Comparison of ENCODE assay signal across 11 mouse cellular contexts in the genomic region with DNA sequence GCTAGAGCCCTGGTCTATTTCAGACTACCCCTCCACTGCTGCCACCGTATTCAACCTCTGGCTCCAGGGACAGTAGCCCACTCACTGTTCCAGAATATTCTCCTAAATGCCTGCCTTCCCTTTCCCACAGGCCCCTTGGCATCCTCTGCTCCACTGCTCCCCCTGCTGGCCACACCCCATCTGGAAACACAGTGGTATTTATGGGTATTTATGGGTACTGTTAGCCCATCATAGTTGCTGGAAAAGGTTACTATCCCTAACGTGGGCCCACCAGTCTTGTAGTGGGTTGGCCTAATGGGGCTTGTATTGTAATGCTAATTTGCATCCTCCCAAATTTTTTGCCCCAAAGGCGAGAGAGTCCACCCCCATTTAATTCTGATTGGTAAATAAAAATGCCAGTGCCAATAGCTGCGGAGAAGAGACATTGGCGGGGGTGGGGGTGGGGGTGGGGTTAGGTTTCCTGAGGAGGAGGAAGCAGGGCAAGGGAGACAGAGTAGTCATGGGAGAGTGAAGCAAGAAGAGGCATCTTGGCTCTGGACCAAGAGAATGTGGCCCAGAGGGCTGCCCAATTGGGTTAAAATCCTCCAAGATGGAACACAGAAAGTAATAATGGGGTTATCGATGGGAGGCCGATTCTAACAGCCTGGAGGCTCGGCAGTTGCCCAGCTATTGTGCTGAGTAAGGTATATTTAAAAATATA. TPM values are rescaled to one million over a fixed set of nuclear protein-coding genes. Genes with fewer than 3 reads are reported as not detected.
DNase-seq lines count a peak whose midpoint lies in the region; ATAC-seq and TF ChIP-seq lines count a peak whose summit lies in the region.
"Had no signal": no experiment of that assay in that cellular context is flagged by ENCODE, and none has a peak within 500 bp of the region (broad histone marks: within the 10 kb centered on the region; RNA-seq: fewer than 3 reads in every experiment).

No protein-coding gene starts in this region.

- no peak overlapping the region for H3K9ac ChIP-seq in kidney, embryonic 14.5 days (ENCODE audit: low read depth, low read length)
- H3K9ac ChIP-seq: embryonic facial prominence, embryonic 15.5 days; limb, embryonic 12.5 days; stomach, embryonic 15.5 days had no signal

- H3K36me3 ChIP-seq in kidney, embryonic 14.5 days (ENCODE audit: control insufficient read depth, insufficient read depth, low read length): no peaks in the 10 kb centered on the region
- H3K36me3 ChIP-seq in E14TG2a.4 (ENCODE audit: insufficient read depth, low read length): no peaks in the 10 kb centered on the region
- no peaks in the 10 kb centered on the region for H3K36me3 ChIP-seq in embryonic facial prominence, embryonic 10.5 days (replicated peaks)
- H3K36me3 ChIP-seq: embryonic facial prominence, embryonic 15.5 days; limb, embryonic 12.5 days; stomach, embryonic 15.5 days had no signal

- no peaks in the 10 kb centered on the region for H3K9me3 ChIP-seq in kidney, embryonic 14.5 days (ENCODE audit: control insufficient read depth, low read length)
- H3K9me3 ChIP-seq in E14TG2a.4 (ENCODE audit: low read length): no peaks in the 10 kb centered on the region
- H3K9me3 ChIP-seq in embryonic facial prominence, embryonic 10.5 days: no peaks in the 10 kb centered on the region
- H3K9me3 ChIP-seq: embryonic facial prominence, embryonic 15.5 days; limb, embryonic 12.5 days; stomach, embryonic 15.5 days had no signal

- no peak overlapping the region for H3K4me2 ChIP-seq in kidney, embryonic 14.5 days (replicated peaks; ENCODE audit: low read depth, low read length)
- H3K4me2 ChIP-seq: embryonic facial prominence, embryonic 15.5 days; limb, embryonic 12.5 days; stomach, embryonic 15.5 days had no signal

- DNase-seq in kidney, adult 11 months: peak; percentile 27
- DNase-seq in adrenal gland, postnatal 25 days: peak; percentile 80
- DNase-seq in embryonic facial prominence, embryonic 10.5 days (ENCODE audit: low spot score): peak; percentile 59
- DNase-seq in kidney, postnatal 4 days: peak; percentile 79 to 81
- peak; percentile 54 for DNase-seq in naive thymus-derived CD4-positive, alpha-beta T cell, adult 2 months (ENCODE audit: low read depth)
- DNase-seq in urinary bladder, postnatal 14 days (ENCODE audit: low spot score): peak; percentile 68

- 70% methylated on average over 8 of the region's 8 CpGs for WGBS in kidney, embryonic 14.5 days
- 64% methylated on average over 8 of the region's 8 CpGs for WGBS in embryonic facial prominence, embryonic 10.5 days

- H3K27me3 ChIP-seq in kidney, embryonic 14.5 days (ENCODE audit: control insufficient read depth, insufficient read depth, low read length): no peaks in the 10 kb centered on the region
- H3K27me3 ChIP-seq in E14TG2a.4 (ENCODE audit: insufficient read depth, low read length): peaks cover 12% of the 10 kb centered on the region; the same call in 1 of the 2 replicates
- no peaks in the 10 kb centered on the region for H3K27me3 ChIP-seq in embryonic facial prominence, embryonic 10.5 days (replicated peaks; ENCODE audit: low read depth, poor library complexity, severe bottlenecking)
- H3K27me3 ChIP-seq: embryonic facial prominence, embryonic 15.5 days; limb, embryonic 12.5 days had no signal

- no peaks in the 10 kb centered on the region for H3K4me1 ChIP-seq in kidney, embryonic 14.5 days (ENCODE audit: control insufficient read depth, insufficient read depth, low read length)
- peaks cover 20% of the 10 kb centered on the region for H3K4me1 ChIP-seq in E14TG2a.4 (replicated peaks; ENCODE audit: low read depth, low read length)
- no peaks in the 10 kb centered on the region for H3K4me1 ChIP-seq in embryonic facial prominence, embryonic 10.5 days
- H3K4me1 ChIP-seq: embryonic facial prominence, embryonic 15.5 days; limb, embryonic 12.5 days; stomach, embryonic 15.5 days had no signal

- no peak overlapping the region for H3K27ac ChIP-seq in kidney, embryonic 14.5 days (ENCODE audit: low read depth, low read length)
- no peak overlapping the region for H3K27ac ChIP-seq in embryonic facial prominence, embryonic 10.5 days (replicated peaks)
- H3K27ac ChIP-seq: embryonic facial prominence, embryonic 15.5 days; limb, embryonic 12.5 days; stomach, embryonic 15.5 days had no signal

- TF ChIP-seq CTCF in E14TG2a.4 (conservative IDR thresholded peaks at IDR 0.05; ENCODE audit: low read length): peak; percentile 84

- no peak for ATAC-seq in kidney, embryonic 14.5 days (ENCODE audit: low FRiP score, low TSS enrichment)

- H3K4me3 ChIP-seq in kidney, embryonic 14.5 days (ENCODE audit: low read length): no peak overlapping the region
- no peak overlapping the region for H3K4me3 ChIP-seq in E14TG2a.4 (replicated peaks; ENCODE audit: low read length)
- H3K4me3 ChIP-seq in embryonic facial prominence, embryonic 10.5 days: no peak overlapping the region
- H3K4me3 ChIP-seq: embryonic facial prominence, embryonic 15.5 days; limb, embryonic 12.5 days; stomach, embryonic 15.5 days had no signal

RNA-seq across cellular contexts. Expression of gene Lrrc3, which starts 14.4 kb away (rescaled TPM):
- polyA plus RNA-seq in kidney, embryonic 14.5 days (2014; fragmentation: Nextera tagmentation; extraction: Ambion mirVana): 2.2 and 3.3 TPM in 2 replicates
- total RNA-seq in adrenal gland, postnatal 25 days (2021): 5.5 and 8.0 TPM in 2 replicates
- 2.2 and 2.3 TPM in 2 replicates for polyA plus RNA-seq in embryonic facial prominence, embryonic 10.5 days (2016; fragmentation: Nextera tagmentation; extraction: Ambion mirVana)

RNA-seq across cellular contexts. Expression of gene Trpm2, which starts 53.6 kb away (rescaled TPM):
- polyA plus RNA-seq in kidney, embryonic 14.5 days (2014; fragmentation: Nextera tagmentation; extraction: Ambion mirVana): 0.27 and 0.54 TPM in 2 replicates
- total RNA-seq in adrenal gland, postnatal 25 days (2021): 1.2 and 2.7 TPM in 2 replicates
- 0.54 and 0.85 TPM in 2 replicates for polyA plus RNA-seq in embryonic facial prominence, embryonic 10.5 days (2016; fragmentation: Nextera tagmentation; extraction: Ambion mirVana)

RNA-seq across cellular contexts. Expression of gene Gm3285, which starts 55.0 kb away (rescaled TPM):
- polyA plus RNA-seq in kidney, embryonic 14.5 days (2014; fragmentation: Nextera tagmentation; extraction: Ambion mirVana): not detected in 2 replicates
- total RNA-seq in adrenal gland, postnatal 25 days (2021): not detected in 2 replicates
- not detected in 2 replicates for polyA plus RNA-seq in embryonic facial prominence, embryonic 10.5 days (2016; fragmentation: Nextera tagmentation; extraction: Ambion mirVana)
- polyA plus RNA-seq: limb, embryonic 12.5 days; stomach, embryonic 15.5 days had no signal

Comparison
In these comparisons a context has a peak if more than half of its experiments do, and no peak if none do; other contexts are left out.
1. DNase-seq: peak in every context shown above with its lines; median percentile 80 in adrenal gland, postnatal 25 days; 80 in kidney, postnatal 4 days; 68 in urinary bladder, postnatal 14 days; 59 in embryonic facial prominence, embryonic 10.5 days; 54 in naive thymus-derived CD4-positive, alpha-beta T cell, adult 2 months; 27 in kidney, adult 11 months.